Mouse (Mus musculus): ENCODE data around the gene Lhx6.

- TF ChIP-seq CTCF (IDR thresholded peaks at IDR 0.05; ENCODE audit: insufficient read depth, low read depth, low read length): no peak
- TF ChIP-seq POLR2A (IDR thresholded peaks at IDR 0.05; ENCODE audit: insufficient read depth, low read depth, low read length): no peak
These were observed 65.8 kb downstream of the Lhx6 start for GRCm38 (mm10) chr2:36039297-36039985.
